Mouse (Mus musculus): ENCODE data around the gene Edem3. TPM values are rescaled to one million over a fixed set of nuclear protein-coding genes. Genes with fewer than 3 reads are reported as not detected.

Edem3 gene
- polyA plus RNA-seq (2015; fragmentation: Nextera tagmentation; extraction: Ambion mirVana), result 7.2 and 7.5 TPM in 2 replicates

DNA sequence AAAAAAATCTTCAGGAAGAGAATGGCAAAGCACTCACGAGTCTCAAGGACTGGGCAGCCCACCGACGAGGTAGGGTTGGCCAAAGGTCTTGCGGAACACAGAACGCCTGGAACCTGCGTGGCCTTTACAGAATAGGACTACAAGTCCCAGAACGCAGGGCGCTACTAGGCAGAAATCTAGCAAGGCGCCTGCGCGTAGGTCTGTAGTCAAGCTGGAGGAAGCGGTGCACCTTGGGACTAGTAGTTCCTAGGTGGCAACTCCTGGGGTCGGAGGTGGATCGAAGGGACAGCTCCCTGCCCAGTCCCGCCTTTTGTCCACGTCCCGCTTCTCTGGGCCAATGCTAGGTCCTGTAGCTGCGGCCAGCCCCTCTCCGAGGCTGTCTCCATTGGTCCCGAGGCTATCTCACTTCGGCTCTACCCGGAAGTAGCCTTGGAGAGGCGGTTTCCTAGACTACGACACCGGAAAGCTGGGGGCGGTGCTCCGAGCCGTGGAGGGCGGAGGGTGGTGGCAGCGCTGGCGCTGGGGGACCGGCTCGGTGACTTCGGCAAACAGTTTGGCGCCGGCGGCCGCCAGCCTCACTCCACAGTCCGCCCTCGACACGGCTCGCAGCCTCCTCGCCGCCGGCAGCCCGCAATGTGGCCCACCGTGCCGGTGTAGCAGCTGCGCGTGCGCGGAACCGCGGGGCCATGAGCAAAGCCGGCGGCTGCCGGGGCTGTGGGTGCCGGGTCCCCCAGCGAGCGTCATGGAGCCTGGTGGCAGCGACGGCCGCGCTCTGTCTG, at the start of gene Edem3:
Gene Edem3 (plus strand): TSS at position 491 of the 779 bp plus-strand sequence.
- peak; percentile 100 for ATAC-seq (ENCODE audit: low FRiP score, low TSS enrichment)
- under 1% methylated on average over 58 of the region's 64 CpGs for WGBS
- DNase-seq (ENCODE audit: low spot score), result peak; percentile 97
- H3K4me1 ChIP-seq (replicated peaks; ENCODE audit: control insufficient read depth, insufficient read depth), result no peaks in the 10 kb centered on the region
- peak within 1 kb of the TSS; percentile 90 for H3K27ac ChIP-seq (replicated peaks)
- H3K36me3 ChIP-seq (ENCODE audit: control insufficient read depth, insufficient read depth, low read length), result no peaks in the 10 kb centered on the region
- H3K4me2 ChIP-seq (replicated peaks; ENCODE audit: low read depth), result peak within 1 kb of the TSS; percentile 93
- peak within 1 kb of the TSS; percentile 80 for H3K9ac ChIP-seq (ENCODE audit: low read length)
- no peak for TF ChIP-seq CTCF (IDR thresholded peaks at IDR 0.05; ENCODE audit: low read depth)
- no peak for TF ChIP-seq EP300 (optimal IDR thresholded peaks at IDR 0.05)
- peak within 1 kb of the TSS; percentile 94 for H3K4me3 ChIP-seq (ENCODE audit: low read depth, low read length)
- no peaks in the 10 kb centered on the region for H3K9me3 ChIP-seq (ENCODE audit: control insufficient read depth, low read length)
- H3K27me3 ChIP-seq (ENCODE audit: control insufficient read depth, insufficient read depth, low read length), result no peaks in the 10 kb centered on the region

DNA sequence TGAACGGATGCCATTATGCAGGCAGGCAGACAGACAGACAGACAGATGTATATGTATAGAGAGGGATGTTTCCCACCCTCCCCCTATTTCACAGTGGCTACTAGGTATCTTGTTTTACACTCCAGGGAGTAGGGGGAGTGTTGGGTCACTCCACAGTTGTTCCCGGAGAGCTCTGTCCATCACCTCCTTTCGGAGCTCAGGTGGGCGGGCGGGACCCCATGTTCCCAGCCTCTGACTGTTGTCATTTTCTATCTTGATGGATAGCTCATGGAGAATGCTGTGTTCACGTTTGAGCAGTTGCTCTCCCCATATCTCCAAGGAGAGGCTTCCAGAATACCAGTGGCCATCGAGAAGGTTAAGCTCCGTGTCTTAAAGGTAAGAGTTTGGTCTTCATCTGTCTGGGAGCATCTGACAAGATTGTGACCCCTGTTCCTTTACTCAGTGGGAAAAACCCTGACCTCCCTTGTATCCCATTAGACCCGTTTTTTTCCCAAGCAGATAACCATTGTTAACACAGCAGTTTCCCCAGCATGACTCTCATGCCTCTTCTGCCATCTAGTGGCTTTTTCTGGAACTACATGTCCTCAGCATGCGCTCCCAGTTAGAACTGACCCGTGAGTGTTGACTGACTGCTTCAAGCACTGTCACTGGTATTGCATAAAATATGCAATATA, 49.3 kb upstream of the Edem3 start:
- peak; percentile 75 for DNase-seq (ENCODE audit: low spot score)
- no peaks in the 10 kb centered on the region for H3K9me3 ChIP-seq (ENCODE audit: control insufficient read depth, low read length)

DNA sequence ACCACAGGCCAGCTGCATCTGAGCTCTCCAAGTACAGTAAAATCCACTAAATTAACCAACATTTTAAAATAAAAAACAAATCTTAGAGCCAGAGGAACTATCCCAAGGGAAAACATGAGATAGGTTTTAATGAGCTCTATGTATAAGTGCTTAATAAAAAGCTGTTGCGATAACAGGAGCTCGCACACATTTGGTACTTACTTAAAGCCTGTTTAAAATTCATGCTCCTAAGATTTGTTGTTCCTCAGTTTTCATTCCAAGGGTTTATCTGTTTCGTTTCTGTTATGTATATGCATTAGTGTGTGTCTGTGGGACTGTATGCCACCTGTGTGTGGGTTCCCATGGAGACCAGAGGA, 48.8 kb upstream of the Edem3 start:
- H3K27ac ChIP-seq (replicated peaks), result no peak overlapping the region
- 82% methylated on average over 3 of the region's 3 CpGs for WGBS
- H3K9ac ChIP-seq (ENCODE audit: low read length), result no peak overlapping the region
- TF ChIP-seq CTCF (IDR thresholded peaks at IDR 0.05; ENCODE audit: low read depth), result no peak
- TF ChIP-seq EP300 (optimal IDR thresholded peaks at IDR 0.05), result no peak
- H3K27me3 ChIP-seq (ENCODE audit: control insufficient read depth, insufficient read depth, low read length), result no peaks in the 10 kb centered on the region
- no peaks in the 10 kb centered on the region; the same call in 1 of the 2 replicates for H3K36me3 ChIP-seq (ENCODE audit: control insufficient read depth, insufficient read depth, low read length)
- H3K4me1 ChIP-seq (replicated peaks; ENCODE audit: control insufficient read depth, insufficient read depth), result no peaks in the 10 kb centered on the region
- H3K9me3 ChIP-seq (ENCODE audit: control insufficient read depth, low read length), result no peaks in the 10 kb centered on the region
- DNase-seq (ENCODE audit: low spot score) (no peak), ATAC-seq (ENCODE audit: low FRiP score, low TSS enrichment) (no peak)
- no peak overlapping the region for H3K4me3 ChIP-seq (ENCODE audit: low read depth, low read length)
- H3K4me2 ChIP-seq (replicated peaks; ENCODE audit: low read depth), result no peak overlapping the region

More for the DNA sequence above, 49.3 kb upstream of the Edem3 start:
- TF ChIP-seq CTCF (IDR thresholded peaks at IDR 0.05; ENCODE audit: low read depth) (peak; percentile 97), EP300 (optimal IDR thresholded peaks at IDR 0.05) (no peak)
- peak; percentile 65 for ATAC-seq (ENCODE audit: low FRiP score, low TSS enrichment)
- Histone ChIP-seq H3K4me3 (ENCODE audit: low read depth, low read length) (no peak overlapping the region), H3K36me3 (ENCODE audit: control insufficient read depth, insufficient read depth, low read length) (no peaks in the 10 kb centered on the region; the same call in 1 of the 2 replicates), H3K27me3 (ENCODE audit: control insufficient read depth, insufficient read depth, low read length) (no peaks in the 10 kb centered on the region), H3K9ac (ENCODE audit: low read length) (no peak overlapping the region), H3K27ac (replicated peaks) (no peak overlapping the region), H3K4me2 (replicated peaks; ENCODE audit: low read depth) (no peak overlapping the region), H3K4me1 (replicated peaks; ENCODE audit: control insufficient read depth, insufficient read depth) (no peaks in the 10 kb centered on the region)
- WGBS, result 31% methylated on average over 11 of the region's 11 CpGs

DNA sequence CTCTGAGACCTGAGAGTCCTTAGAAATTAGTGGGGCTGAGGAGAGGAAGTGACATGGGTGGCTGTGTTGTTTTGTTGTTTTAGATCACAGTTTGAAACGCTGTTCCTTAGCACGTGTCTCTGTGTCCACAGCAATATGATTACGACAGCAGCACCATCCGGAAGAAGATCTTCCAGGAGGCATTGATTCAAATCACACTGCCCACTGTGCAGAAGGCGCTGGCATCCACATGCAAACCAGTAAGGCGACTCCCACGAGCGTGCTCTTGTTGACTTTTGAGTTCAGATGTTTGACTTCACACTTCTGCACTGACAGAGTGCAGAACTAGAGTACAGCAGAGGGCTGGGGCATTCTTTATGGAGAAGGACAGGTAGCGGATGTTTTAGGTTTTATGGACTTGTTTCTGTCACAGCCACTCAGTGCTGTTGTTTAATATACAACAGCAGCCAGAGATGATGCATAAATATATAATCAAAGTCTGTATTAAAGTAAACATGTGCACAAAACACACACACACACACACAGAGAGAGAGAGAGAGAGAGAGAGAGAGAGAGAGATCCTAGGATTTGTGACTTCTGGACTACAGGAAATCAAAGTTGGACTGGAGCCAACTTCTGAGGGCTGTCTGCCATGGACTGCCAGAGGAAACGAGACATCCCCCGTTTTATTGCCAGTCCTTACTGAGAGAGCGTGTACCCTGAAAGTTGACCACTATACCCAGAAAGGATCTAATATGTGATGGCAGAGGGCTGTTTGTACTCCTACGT, 46.0 kb upstream of the Edem3 start:
- 25% methylated on average over 13 of the region's 13 CpGs for WGBS
- no peaks in the 10 kb centered on the region for H3K27me3 ChIP-seq (ENCODE audit: control insufficient read depth, insufficient read depth, low read length)
- no peak overlapping the region for H3K27ac ChIP-seq (replicated peaks)
- no peaks in the 10 kb centered on the region for H3K4me1 ChIP-seq (replicated peaks; ENCODE audit: control insufficient read depth, insufficient read depth)
- ATAC-seq (ENCODE audit: low FRiP score, low TSS enrichment) (no peak), DNase-seq (ENCODE audit: low spot score) (no peak)
- no peaks in the 10 kb centered on the region for H3K9me3 ChIP-seq (ENCODE audit: control insufficient read depth, low read length)
- H3K4me2 ChIP-seq (replicated peaks; ENCODE audit: low read depth), result no peak overlapping the region
- no peak overlapping the region for H3K9ac ChIP-seq (ENCODE audit: low read length)
- TF ChIP-seq CTCF (IDR thresholded peaks at IDR 0.05; ENCODE audit: low read depth) (no peak), EP300 (optimal IDR thresholded peaks at IDR 0.05) (no peak)
- H3K36me3 ChIP-seq (ENCODE audit: control insufficient read depth, insufficient read depth, low read length), result no peaks in the 10 kb centered on the region; the same call in 1 of the 2 replicates
- H3K4me3 ChIP-seq (ENCODE audit: low read depth, low read length), result no peak overlapping the region

DNA sequence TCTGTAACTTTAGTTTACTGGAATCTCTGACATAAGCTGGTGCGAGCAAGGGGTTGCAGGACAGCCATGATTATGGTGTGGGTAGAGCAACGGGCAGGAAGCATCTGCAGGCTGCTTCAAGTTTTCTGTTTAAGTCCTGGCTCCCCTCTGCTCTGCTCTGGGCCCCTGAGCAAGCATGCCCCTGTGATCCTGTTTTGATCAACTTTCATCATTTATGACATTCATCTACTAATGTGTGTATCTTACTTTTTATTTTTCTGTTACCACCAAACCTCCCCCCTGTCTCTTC, 45.5 kb upstream of the Edem3 start:
- TF ChIP-seq EP300 (optimal IDR thresholded peaks at IDR 0.05) (no peak), CTCF (IDR thresholded peaks at IDR 0.05; ENCODE audit: low read depth) (no peak)
- H3K27me3 ChIP-seq (ENCODE audit: control insufficient read depth, insufficient read depth, low read length), result no peaks in the 10 kb centered on the region
- H3K9me3 ChIP-seq (ENCODE audit: control insufficient read depth, low read length), result no peaks in the 10 kb centered on the region
- no peak overlapping the region for H3K27ac ChIP-seq (replicated peaks)
- no peak overlapping the region for H3K4me3 ChIP-seq (ENCODE audit: low read depth, low read length)
- DNase-seq (ENCODE audit: low spot score), result no peak
- H3K4me1 ChIP-seq (replicated peaks; ENCODE audit: control insufficient read depth, insufficient read depth), result no peaks in the 10 kb centered on the region
- 42% methylated on average over 2 of the region's 2 CpGs for WGBS
- H3K4me2 ChIP-seq (replicated peaks; ENCODE audit: low read depth), result no peak overlapping the region
- no peak for ATAC-seq (ENCODE audit: low FRiP score, low TSS enrichment)
- H3K9ac ChIP-seq (ENCODE audit: low read length), result no peak overlapping the region
- no peaks in the 10 kb centered on the region; the same call in 1 of the 2 replicates for H3K36me3 ChIP-seq (ENCODE audit: control insufficient read depth, insufficient read depth, low read length)

All from stomach, postnatal 0 days (tissue).